Mouse (Mus musculus) left cerebral cortex, postnatal 14 days (tissue): Measurements from ENCODE around the gene Rims4. TPM values are rescaled to one million over a fixed set of nuclear protein-coding genes. Genes with fewer than 3 reads are reported as not detected.

Source experiments
- DNase-seq, 2 experiments: peaks; one replicate each; pipeline ENCODE4 v3.0.0; 2021 to 2022; ENCODE audit warnings: low spot score in 2 of 2, mixed read lengths in 1 of 2
- intact Hi-C: fragments of 180-260 bp; cut with DNase I; formaldehyde crosslinking; loops from one replicate; pipeline ENCODE4 v1.15.1; 2025
- long read RNA-seq, 2 experiments: library from polyadenylated mRNA; stranded (forward); transcript quantifications; one replicate each; pipeline ENCODE4 v2.0.0; 2021
- total RNA-seq, 2 experiments: library from RNA; stranded (reverse); gene quantifications; 2 replicates each; pipeline ENCODE4 v1.2.3; 2021

Gene Rims4
- total RNA-seq = 100 to 1,000 TPM; 111 to 125 TPM
- long read RNA-seq, experiment 1, full-length matches to known transcripts = 13 of 54 reads
- long read RNA-seq, experiment 1, partial matches to known transcripts = 2 of 54 reads
- long read RNA-seq, experiment 1, other reads (novel, unspliced or antisense) = 39 of 54 reads
- long read RNA-seq, experiment 2, full-length matches to known transcripts = 7 of 32 reads
- long read RNA-seq, experiment 2, partial matches to known transcripts = 2 of 32 reads
- long read RNA-seq, experiment 2, other reads (novel, unspliced or antisense) = 23 of 32 reads

GRCm38 (mm10) chr2:163918317-163919258 lies at the start of gene Rims4:
Gene Rims4 (minus strand): TSS chr2:163918683.
- intact Hi-C loops = loop anchor here (5.0 kb wide), 1 partner anchor 61 kb away; no protein-coding TSS in a partner anchor
- peak; percentile 67 to 82 for DNase-seq

GRCm38 (mm10) chr2:163965706-163966105 lies 47.2 kb upstream of the Rims4 start:
- intact Hi-C loops = loop anchor here (5.0 kb wide), 1 partner anchor 108 kb away; no protein-coding TSS in a partner anchor
- DNase-seq = no peak

GRCm38 (mm10) chr2:163964606-163965560 lies 46.4 kb upstream of the Rims4 start:
- intact Hi-C loops = loop anchor here (5.0 kb wide), 1 partner anchor 108 kb away; no protein-coding TSS in a partner anchor
- no peak for DNase-seq

GRCm38 (mm10) chr2:163953622-163954310 lies 35.3 kb upstream of the Rims4 start:
- intact Hi-C loops = no loop called here

GRCm38 (mm10) chr2:163951770-163952169 lies 33.3 kb upstream of the Rims4 start:
- intact Hi-C loops = no loop called here
- DNase-seq = peak; percentile 76 to 77

More at GRCm38 (mm10) chr2:163953622-163954310, 35.3 kb upstream of the Rims4 start:
- no peak for DNase-seq

- intact Hi-C loops = no loop called here
- no peak for DNase-seq
These were observed 29.5 kb upstream of the Rims4 start for GRCm38 (mm10) chr2:163947976-163948375.

GRCm38 (mm10) chr2:163946221-163946620 lies 27.7 kb upstream of the Rims4 start:
- DNase-seq = peak in 1 of 2 experiments; percentile 23
- intact Hi-C loops = no loop called here

- intact Hi-C loops = loop anchor here (2.0 kb wide), 1 partner anchor 86 kb away; no protein-coding TSS in a partner anchor
- DNase-seq = no peak
These were observed 26.0 kb upstream of the Rims4 start for GRCm38 (mm10) chr2:163944511-163944910.

- intact Hi-C loops = no loop called here
- DNase-seq = no peak
These were observed 24.6 kb upstream of the Rims4 start for GRCm38 (mm10) chr2:163943056-163943455.

GRCm38 (mm10) chr2:163939522-163939921 lies 21.0 kb upstream of the Rims4 start:
- intact Hi-C loops = no loop called here

GRCm38 (mm10) chr2:163932151-163932550 lies 13.7 kb upstream of the Rims4 start:
- no peak for DNase-seq
- intact Hi-C loops = no loop called here

More at GRCm38 (mm10) chr2:163939522-163939921, 21.0 kb upstream of the Rims4 start:
- peak; percentile 54 to 75 for DNase-seq

- no peak for DNase-seq
- intact Hi-C loops = no loop called here
These were observed 10.1 kb upstream of the Rims4 start for GRCm38 (mm10) chr2:163928464-163929200.

- intact Hi-C loops = no loop called here
- no peak for DNase-seq
These were observed 6.6 kb upstream of the Rims4 start for GRCm38 (mm10) chr2:163925044-163925443.

GRCm38 (mm10) chr2:163924531-163924930 lies 6.0 kb upstream of the Rims4 start:
- intact Hi-C loops = no loop called here
- DNase-seq = no peak

GRCm38 (mm10) chr2:163923113-163923512 lies 4.6 kb upstream of the Rims4 start:
- intact Hi-C loops = no loop called here
- DNase-seq = no peak

- intact Hi-C loops = loop anchor here (5.0 kb wide), 1 partner anchor 62 kb away; no protein-coding TSS in a partner anchor
- DNase-seq = no peak
These were observed 1.1 kb upstream of the Rims4 start for GRCm38 (mm10) chr2:163919581-163919980.

GRCm38 (mm10) chr2:163916703-163917102 lies 1.8 kb downstream of the Rims4 start:
- no peak for DNase-seq
- intact Hi-C loops = loop anchor here (5.0 kb wide), 1 partner anchor 59 kb away; no protein-coding TSS in a partner anchor
